Mouse (Mus musculus) ES-Bruce4 (cell line): ENCODE data around the gene Gtf2e1.

Experiments used
- CTCF ChIP-seq: IDR thresholded peaks from one replicate; pipeline ENCODE4 v1.8.1; 2011; ENCODE audit warnings: low read depth, low read length
- POLR2A ChIP-seq: IDR thresholded peaks from one replicate; pipeline ENCODE4 v1.8.1; 2011; ENCODE audit warnings: low read length; ENCODE audit not compliant: insufficient read depth

- no peak for TF ChIP-seq POLR2A
- TF ChIP-seq CTCF: no peak
Measured at GRCm38 (mm10) chr16:37566107-37566506, 26.5 kb upstream of the Gtf2e1 start.
